Mouse (Mus musculus): Measurements from ENCODE around the gene Rsl24d1. TPM values are rescaled to one million over a fixed set of nuclear protein-coding genes. Genes with fewer than 3 reads are reported as not detected.

Gene Rsl24d1
- 10.0 and 10.6 TPM in 2 replicates for polyA plus RNA-seq (2012; rRNA removed)

GRCm38 (mm10) chr9:73112919-73113906, at the start of gene Rsl24d1:
Gene Rsl24d1, plus strand, starts transcription at chr9:73113426.
- Histone ChIP-seq H3K4me3 (ENCODE audit: extremely low read depth, insufficient read depth, insufficient read length) (peak within 1 kb of the TSS; percentile 99), H3K4me1 (ENCODE audit: control insufficient read depth, insufficient read depth, insufficient read length) (no peaks in the 10 kb centered on the region; the same call in 1 of the 2 replicates), H3K27ac (ENCODE audit: insufficient read depth, low read length) (peak within 1 kb of the TSS; percentile 79), H3K36me3 (ENCODE audit: control insufficient read depth, insufficient read depth, low read length) (peaks cover 10% of the 10 kb centered on the region), H3K27me3 (ENCODE audit: control insufficient read depth, insufficient read depth, low read length) (no peaks in the 10 kb centered on the region)
- under 1% methylated on average over 64 of the region's 64 CpGs for WGBS
- TF ChIP-seq POLR2A (IDR thresholded peaks at IDR 0.05; ENCODE audit: low read depth, low read length) (peak; percentile 34; the same call in 1 of the 2 replicates), CTCF (IDR thresholded peaks at IDR 0.05; ENCODE audit: extremely low read depth, insufficient read depth, insufficient read length, insufficient replicate concordance) (no peak)
- peak; percentile 79 for DNase-seq (ENCODE audit: low read depth in 1 of 2, low spot score in 2 of 2)

GRCm38 (mm10) chr9:73063621-73064290, 49.5 kb upstream of the Rsl24d1 start:
- Histone ChIP-seq H3K27me3 (ENCODE audit: control insufficient read depth, insufficient read depth, low read length) (no peaks in the 10 kb centered on the region), H3K4me3 (ENCODE audit: extremely low read depth, insufficient read depth, insufficient read length) (no peak overlapping the region), H3K36me3 (ENCODE audit: control insufficient read depth, insufficient read depth, low read length) (no peaks in the 10 kb centered on the region), H3K27ac (ENCODE audit: insufficient read depth, low read length) (no peak overlapping the region), H3K4me1 (ENCODE audit: control insufficient read depth, insufficient read depth, insufficient read length) (no peaks in the 10 kb centered on the region)
- no peak for DNase-seq (ENCODE audit: low read depth in 1 of 2, low spot score in 2 of 2)
- TF ChIP-seq CTCF (IDR thresholded peaks at IDR 0.05; ENCODE audit: extremely low read depth, insufficient read depth, insufficient read length, insufficient replicate concordance) (no peak), POLR2A (IDR thresholded peaks at IDR 0.05; ENCODE audit: low read depth, low read length) (no peak)
- WGBS: 85% methylated on average over 15 of the region's 15 CpGs

- Histone ChIP-seq H3K27ac (ENCODE audit: insufficient read depth, low read length) (no peak overlapping the region), H3K36me3 (ENCODE audit: control insufficient read depth, insufficient read depth, low read length) (no peaks in the 10 kb centered on the region), H3K4me3 (ENCODE audit: extremely low read depth, insufficient read depth, insufficient read length) (no peak overlapping the region), H3K27me3 (ENCODE audit: control insufficient read depth, insufficient read depth, low read length) (no peaks in the 10 kb centered on the region), H3K4me1 (ENCODE audit: control insufficient read depth, insufficient read depth, insufficient read length) (no peaks in the 10 kb centered on the region)
- whole genome bisulfite sequencing: 87% methylated on average over 10 of the region's 10 CpGs
- no peak for TF ChIP-seq POLR2A (IDR thresholded peaks at IDR 0.05; ENCODE audit: low read depth, low read length)
- TF ChIP-seq CTCF (IDR thresholded peaks at IDR 0.05; ENCODE audit: extremely low read depth, insufficient read depth, insufficient read length, insufficient replicate concordance): no peak
- DNase-seq (ENCODE audit: low read depth in 1 of 2, low spot score in 2 of 2): no peak
These were observed 46.1 kb upstream of the Rsl24d1 start for GRCm38 (mm10) chr9:73067086-73067485.

- TF ChIP-seq CTCF (IDR thresholded peaks at IDR 0.05; ENCODE audit: extremely low read depth, insufficient read depth, insufficient read length, insufficient replicate concordance): no peak
- TF ChIP-seq POLR2A (IDR thresholded peaks at IDR 0.05; ENCODE audit: low read depth, low read length): no peak
- no peaks in the 10 kb centered on the region; the same call in 1 of the 2 replicates for H3K4me1 ChIP-seq (ENCODE audit: control insufficient read depth, insufficient read depth, insufficient read length)
- H3K4me3 ChIP-seq (ENCODE audit: extremely low read depth, insufficient read depth, insufficient read length): no peak overlapping the region
- no peaks in the 10 kb centered on the region for H3K36me3 ChIP-seq (ENCODE audit: control insufficient read depth, insufficient read depth, low read length)
- WGBS: 39% methylated on average over 6 of the region's 6 CpGs
- no peaks in the 10 kb centered on the region for H3K27me3 ChIP-seq (ENCODE audit: control insufficient read depth, insufficient read depth, low read length)
- DNase-seq (ENCODE audit: low read depth in 1 of 2, low spot score in 2 of 2): no peak
- no peak overlapping the region for H3K27ac ChIP-seq (ENCODE audit: insufficient read depth, low read length)
These were observed 45.0 kb upstream of the Rsl24d1 start for GRCm38 (mm10) chr9:73068230-73068679.

- 49% methylated on average over 6 of the region's 6 CpGs for WGBS
- Histone ChIP-seq H3K4me1 (ENCODE audit: control insufficient read depth, insufficient read depth, insufficient read length) (peaks cover 2% of the 10 kb centered on the region; the same call in 1 of the 2 replicates), H3K27me3 (ENCODE audit: control insufficient read depth, insufficient read depth, low read length) (no peaks in the 10 kb centered on the region), H3K4me3 (ENCODE audit: extremely low read depth, insufficient read depth, insufficient read length) (no peak overlapping the region), H3K36me3 (ENCODE audit: control insufficient read depth, insufficient read depth, low read length) (no peaks in the 10 kb centered on the region), H3K27ac (ENCODE audit: insufficient read depth, low read length) (peak overlapping the region; percentile 32; the same call in 1 of the 2 replicates)
- no peak for TF ChIP-seq CTCF (IDR thresholded peaks at IDR 0.05; ENCODE audit: extremely low read depth, insufficient read depth, insufficient read length, insufficient replicate concordance)
- no peak for TF ChIP-seq POLR2A (IDR thresholded peaks at IDR 0.05; ENCODE audit: low read depth, low read length)
- no peak for DNase-seq (ENCODE audit: low read depth in 1 of 2, low spot score in 2 of 2)
These were observed 44.5 kb upstream of the Rsl24d1 start for GRCm38 (mm10) chr9:73068688-73069087.

- no peak for TF ChIP-seq CTCF (IDR thresholded peaks at IDR 0.05; ENCODE audit: extremely low read depth, insufficient read depth, insufficient read length, insufficient replicate concordance)
- TF ChIP-seq POLR2A (IDR thresholded peaks at IDR 0.05; ENCODE audit: low read depth, low read length): no peak
- H3K4me1 ChIP-seq (ENCODE audit: control insufficient read depth, insufficient read depth, insufficient read length): peaks cover 4% of the 10 kb centered on the region; the same call in 1 of the 2 replicates
- no peak for DNase-seq (ENCODE audit: low read depth in 1 of 2, low spot score in 2 of 2)
- no peaks in the 10 kb centered on the region for H3K36me3 ChIP-seq (ENCODE audit: control insufficient read depth, insufficient read depth, low read length)
- no peak overlapping the region for H3K4me3 ChIP-seq (ENCODE audit: extremely low read depth, insufficient read depth, insufficient read length)
- no peaks in the 10 kb centered on the region for H3K27me3 ChIP-seq (ENCODE audit: control insufficient read depth, insufficient read depth, low read length)
- peak overlapping the region; percentile 68 for H3K27ac ChIP-seq (ENCODE audit: insufficient read depth, low read length)
- WGBS: 42% methylated on average over 10 of the region's 10 CpGs
These were observed 42.1 kb upstream of the Rsl24d1 start for GRCm38 (mm10) chr9:73070971-73071659.
